9 mouse cellular contexts compared by ENCODE assay signal in the genomic region with DNA sequence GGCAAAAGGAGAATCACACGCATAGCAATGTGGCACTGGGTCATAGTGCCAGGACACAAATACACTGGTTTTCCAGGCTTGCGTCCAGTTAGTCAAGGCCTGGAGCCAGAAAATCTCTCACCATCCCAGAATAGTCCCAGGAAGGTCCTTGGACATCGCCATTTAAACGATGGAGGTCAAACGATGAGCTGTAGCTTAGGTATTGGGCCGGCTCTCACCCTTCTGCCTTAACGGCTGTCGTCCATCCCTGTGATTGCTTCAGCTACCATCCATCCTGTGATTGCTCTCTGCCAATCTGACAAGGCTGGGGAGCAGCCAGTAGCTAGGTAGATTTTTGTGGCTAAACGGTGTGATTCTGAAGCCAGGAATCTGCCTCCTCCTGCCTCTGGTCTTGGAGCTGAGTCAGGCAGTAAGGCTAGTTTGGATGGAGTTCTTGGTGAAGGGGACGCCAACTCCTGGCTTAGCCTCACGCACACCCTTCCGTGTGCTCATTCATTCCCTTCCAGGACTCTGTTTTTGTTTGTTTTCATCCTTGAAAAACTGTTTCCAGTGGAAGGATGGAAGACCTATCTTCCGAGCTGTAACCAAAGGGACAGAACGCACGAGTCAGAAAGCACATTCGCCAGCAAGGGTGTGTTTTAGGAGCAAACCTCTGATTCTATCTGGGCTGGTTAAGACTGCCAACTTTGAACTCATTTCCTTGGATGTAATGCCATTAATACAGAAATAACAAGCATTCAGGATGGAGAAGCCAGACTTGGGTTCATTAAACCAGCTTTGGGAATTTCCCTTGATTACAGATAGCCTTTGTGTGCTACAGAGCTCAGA.
DNase-seq lines count a peak whose midpoint lies in the region; ATAC-seq and TF ChIP-seq lines count a peak whose summit lies in the region.
"Had no signal": no experiment of that assay in that cellular context is flagged by ENCODE, and none has a peak within 500 bp of the region (broad histone marks: within the 10 kb centered on the region; RNA-seq: fewer than 3 reads in every experiment).

No protein-coding gene starts in this region.

- 0 out of 2 replicates have a peak overlapping the region, but pooled peaks have one; percentile 35 for H3K27ac ChIP-seq in forebrain, postnatal 0 days (ENCODE audit: low read depth, low read length)
- no peak overlapping the region for H3K27ac ChIP-seq in forebrain, embryonic 11.5 days (ENCODE audit: low read depth, low read length)
- H3K27ac ChIP-seq in neural tube, embryonic 15.5 days (replicated peaks), result peak overlapping the region; percentile 45; the same call in 1 of the 2 replicates
- H3K27ac ChIP-seq: stomach, embryonic 15.5 days had no signal

- ATAC-seq in forebrain, postnatal 0 days, result peak; percentile 60
- ATAC-seq in forebrain, embryonic 11.5 days (replicated peaks; ENCODE audit: low FRiP score), result no peak
- no peak for ATAC-seq in neural tube, embryonic 15.5 days (ENCODE audit: low FRiP score)
- ATAC-seq in megakaryocyte-erythroid progenitor cell, adult 5-6 weeks (replicated peaks; ENCODE audit: low FRiP score, low TSS enrichment, poor library complexity, severe bottlenecking), result no peak

- no peak for TF ChIP-seq CTCF in forebrain, postnatal 0 days (IDR thresholded peaks at IDR 0.05; ENCODE audit: low read depth)

- H3K36me3 ChIP-seq in forebrain, postnatal 0 days (ENCODE audit: insufficient read depth), result peaks cover 9% of the 10 kb centered on the region
- H3K36me3 ChIP-seq in forebrain, embryonic 11.5 days (ENCODE audit: control insufficient read depth, insufficient read depth, low read length), result no peaks in the 10 kb centered on the region
- H3K36me3 ChIP-seq in neural tube, embryonic 15.5 days, result 0 out of 2 replicates have a peak, but pooled peaks cover 8% of the 10 kb centered on the region
- H3K36me3 ChIP-seq: stomach, embryonic 15.5 days had no signal

- H3K4me2 ChIP-seq in forebrain, postnatal 0 days (ENCODE audit: low read depth), result no peak overlapping the region
- H3K4me2 ChIP-seq in forebrain, embryonic 11.5 days (ENCODE audit: low read depth, low read length, severe bottlenecking), result no peak overlapping the region
- H3K4me2 ChIP-seq in neural tube, embryonic 15.5 days, result no peak overlapping the region
- H3K4me2 ChIP-seq: stomach, embryonic 15.5 days had no signal

- WGBS in forebrain, postnatal 0 days, result 62% methylated on average over 16 of the region's 16 CpGs
- 92% methylated on average over 16 of the region's 16 CpGs for WGBS in forebrain, embryonic 11.5 days
- 81% methylated on average over 16 of the region's 16 CpGs for WGBS in neural tube, embryonic 15.5 days

- peak; percentile 44 for DNase-seq in forebrain, postnatal 0 days
- no peak for DNase-seq in forebrain, embryonic 11.5 days (ENCODE audit: low spot score)
- DNase-seq in neural tube, embryonic 10.5 days (ENCODE audit: extremely low spot score, low spot score), result no peak
- peak; percentile 59 for DNase-seq in gastrocnemius, postnatal 10 days
- DNase-seq in spleen, adult 18-20 months, result no peak
- DNase-seq in testis, postnatal 10 days (ENCODE audit: low spot score), result no peak

- no peaks in the 10 kb centered on the region for H3K9me3 ChIP-seq in forebrain, postnatal 0 days (ENCODE audit: low read length)
- H3K9me3 ChIP-seq in forebrain, embryonic 11.5 days (ENCODE audit: control insufficient read depth, low read length), result no peaks in the 10 kb centered on the region
- H3K9me3 ChIP-seq in neural tube, embryonic 15.5 days (replicated peaks), result no peaks in the 10 kb centered on the region
- H3K9me3 ChIP-seq: stomach, embryonic 15.5 days had no signal

- H3K27me3 ChIP-seq in forebrain, postnatal 0 days (ENCODE audit: insufficient read depth, low read length), result no peaks in the 10 kb centered on the region
- H3K27me3 ChIP-seq in forebrain, embryonic 11.5 days (ENCODE audit: control insufficient read depth, insufficient read depth, low read length), result no peaks in the 10 kb centered on the region
- H3K27me3 ChIP-seq in neural tube, embryonic 15.5 days (replicated peaks), result no peaks in the 10 kb centered on the region
- H3K27me3 ChIP-seq: stomach, embryonic 15.5 days had no signal

- H3K4me3 ChIP-seq in forebrain, postnatal 0 days (ENCODE audit: low read depth, low read length), result no peak overlapping the region
- H3K4me3 ChIP-seq in forebrain, embryonic 11.5 days (ENCODE audit: low read depth, low read length), result no peak overlapping the region
- no peak overlapping the region for H3K4me3 ChIP-seq in neural tube, embryonic 15.5 days (replicated peaks)
- H3K4me3 ChIP-seq: stomach, embryonic 15.5 days had no signal

- H3K4me1 ChIP-seq in forebrain, postnatal 0 days (ENCODE audit: insufficient read depth), result no peaks in the 10 kb centered on the region; the same call in 1 of the 2 replicates
- H3K4me1 ChIP-seq in forebrain, embryonic 11.5 days (replicated peaks; ENCODE audit: control insufficient read depth, insufficient read depth, low read length), result no peaks in the 10 kb centered on the region
- H3K4me1 ChIP-seq in neural tube, embryonic 15.5 days, result peaks cover 12% of the 10 kb centered on the region; the same call in 1 of the 2 replicates
- H3K4me1 ChIP-seq: stomach, embryonic 15.5 days had no signal

- no peak overlapping the region for H3K9ac ChIP-seq in forebrain, postnatal 0 days
- no peak overlapping the region for H3K9ac ChIP-seq in forebrain, embryonic 11.5 days (ENCODE audit: low read length)
- H3K9ac ChIP-seq in neural tube, embryonic 15.5 days (replicated peaks), result no peak overlapping the region
- H3K9ac ChIP-seq: stomach, embryonic 15.5 days had no signal

Comparison
In these comparisons a context has a peak if more than half of its experiments do, and no peak if none do; other contexts are left out.
1. DNase-seq: peak in forebrain, postnatal 0 days (single experiment) and gastrocnemius, postnatal 10 days (single experiment); none in forebrain, embryonic 11.5 days (single experiment), neural tube, embryonic 10.5 days (single experiment), spleen, adult 18-20 months (0 of 2) and testis, postnatal 10 days (single experiment).